Mouse (Mus musculus): ENCODE results near the gene Prr23a3. TPM values are rescaled to one million over a fixed set of nuclear protein-coding genes. Genes with fewer than 3 reads are reported as not detected.

The Prr23a3 gene
- 0.09 and 0.10 TPM in 2 replicates for polyA plus RNA-seq (2016; fragmentation: Nextera tagmentation; extraction: Ambion mirVana)

DNA sequence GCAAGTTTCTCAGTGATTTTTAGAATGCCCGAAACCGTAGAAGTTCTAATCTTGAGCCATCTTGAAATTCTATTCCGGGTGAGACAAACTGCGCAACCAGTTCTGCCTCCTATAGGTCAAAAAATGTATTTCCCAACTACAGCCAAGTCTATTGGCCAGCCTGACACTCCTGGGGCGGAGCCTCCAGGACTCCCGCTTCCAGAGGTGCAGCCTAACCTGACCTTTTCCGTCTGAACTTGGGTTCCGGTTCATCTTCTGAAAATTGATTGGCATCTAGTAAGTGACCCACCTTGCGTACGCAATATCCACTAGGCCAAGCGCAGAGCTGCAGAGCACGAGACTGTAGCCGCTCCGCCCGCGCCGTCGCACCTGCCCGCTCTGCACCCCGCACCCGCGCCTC lies at the start of gene Prr23a3:
Gene Prr23a3 (plus strand): TSS at position 197 of the 400 bp plus-strand sequence.
- no peak for DNase-seq (ENCODE audit: extremely low spot score, low spot score)
- Histone ChIP-seq H3K9me3 (peaks cover 13% of the 10 kb centered on the region), H3K27ac (no peak within 1 kb of the TSS), H3K4me3 (peak within 1 kb of the TSS; percentile 20; the same call in 1 of the 2 replicates), H3K27me3 (ENCODE audit: poor library complexity, severe bottlenecking) (peaks cover 15% of the 10 kb centered on the region; the same call in 1 of the 2 replicates), H3K36me3 (replicated peaks) (no peaks in the 10 kb centered on the region), H3K4me1 (no peaks in the 10 kb centered on the region)
- 52% methylated on average over 22 of the region's 22 CpGs for WGBS

DNA sequence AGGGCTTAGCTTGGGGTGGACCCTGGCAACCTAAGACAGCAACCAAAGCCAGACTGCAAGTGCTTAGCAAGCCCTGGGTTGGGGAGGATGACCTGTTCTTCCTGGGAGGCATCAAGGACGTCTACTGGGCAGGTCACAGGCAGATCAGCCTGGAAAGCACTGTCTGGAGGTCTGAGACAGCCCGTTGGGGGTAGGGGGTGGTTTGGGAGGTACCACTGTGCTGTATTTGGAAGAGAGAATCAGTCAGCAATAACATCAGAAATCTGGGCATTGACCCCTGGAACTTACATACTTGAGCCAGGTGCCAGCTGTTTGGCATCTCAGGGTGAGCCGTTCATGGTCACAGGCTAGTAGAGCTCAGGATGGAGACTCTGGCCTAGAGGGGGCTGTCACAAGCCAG lies 48.5 kb upstream of the Prr23a3 start:
- Histone ChIP-seq H3K4me1 (no peaks in the 10 kb centered on the region), H3K9me3 (no peaks in the 10 kb centered on the region), H3K27ac (no peak overlapping the region), H3K4me3 (no peak overlapping the region), H3K36me3 (replicated peaks) (no peaks in the 10 kb centered on the region), H3K27me3 (ENCODE audit: poor library complexity, severe bottlenecking) (no peaks in the 10 kb centered on the region)
- WGBS: 81% methylated on average over 3 of the region's 3 CpGs
- no peak for DNase-seq (ENCODE audit: extremely low spot score, low spot score)

DNA sequence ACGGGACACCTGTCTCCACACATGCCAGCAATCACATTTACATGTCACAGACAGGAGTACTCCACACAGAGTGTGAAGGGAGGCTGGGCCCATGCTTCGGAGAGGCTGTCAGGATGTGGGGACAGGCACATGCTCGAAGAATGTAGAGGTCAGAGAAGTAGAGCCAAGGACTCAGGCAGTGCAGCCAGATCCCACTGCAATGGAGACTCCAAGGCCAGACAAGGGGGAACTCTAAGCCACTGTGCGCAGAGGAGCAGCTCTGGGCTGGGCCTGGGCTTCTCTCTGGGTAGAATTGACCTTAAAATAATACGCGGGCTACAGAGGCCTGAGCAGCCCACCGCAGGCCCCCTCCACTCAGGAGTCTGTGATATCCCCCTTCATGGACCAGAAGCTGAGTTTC lies 47.0 kb upstream of the Prr23a3 start:
- 86% methylated on average over 7 of the region's 7 CpGs for WGBS
- no peak for DNase-seq (ENCODE audit: extremely low spot score, low spot score)
- Histone ChIP-seq H3K27me3 (ENCODE audit: poor library complexity, severe bottlenecking) (no peaks in the 10 kb centered on the region), H3K4me1 (no peaks in the 10 kb centered on the region), H3K27ac (no peak overlapping the region), H3K36me3 (replicated peaks) (no peaks in the 10 kb centered on the region), H3K9me3 (no peaks in the 10 kb centered on the region), H3K4me3 (no peak overlapping the region)

DNA sequence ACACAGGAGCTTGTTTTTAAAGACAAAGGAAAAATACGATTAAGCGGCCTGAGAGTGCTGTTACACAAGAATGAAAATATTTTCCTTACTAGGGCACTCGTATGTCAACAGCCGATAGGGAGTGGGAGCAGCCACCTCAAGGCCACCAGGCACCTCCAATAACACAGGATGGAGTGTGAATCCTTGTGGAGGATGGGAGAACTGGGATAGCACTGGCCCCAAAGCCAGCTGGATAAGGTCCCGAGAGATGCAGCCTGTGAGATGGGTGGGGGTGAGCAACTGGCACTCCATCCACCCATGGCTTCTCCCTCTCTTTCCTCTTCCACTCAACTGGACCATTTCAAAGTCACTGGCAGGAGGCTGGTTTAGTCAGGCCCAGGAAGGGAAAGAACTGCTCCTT lies 45.6 kb upstream of the Prr23a3 start:
- H3K36me3 ChIP-seq (replicated peaks): no peaks in the 10 kb centered on the region
- no peak overlapping the region for H3K4me3 ChIP-seq
- no peaks in the 10 kb centered on the region for H3K27me3 ChIP-seq (ENCODE audit: poor library complexity, severe bottlenecking)
- H3K4me1 ChIP-seq: no peaks in the 10 kb centered on the region
- no peak for DNase-seq (ENCODE audit: extremely low spot score, low spot score)
- 84% methylated on average over 5 of the region's 5 CpGs for WGBS
- no peaks in the 10 kb centered on the region for H3K9me3 ChIP-seq
- H3K27ac ChIP-seq: no peak overlapping the region

DNA sequence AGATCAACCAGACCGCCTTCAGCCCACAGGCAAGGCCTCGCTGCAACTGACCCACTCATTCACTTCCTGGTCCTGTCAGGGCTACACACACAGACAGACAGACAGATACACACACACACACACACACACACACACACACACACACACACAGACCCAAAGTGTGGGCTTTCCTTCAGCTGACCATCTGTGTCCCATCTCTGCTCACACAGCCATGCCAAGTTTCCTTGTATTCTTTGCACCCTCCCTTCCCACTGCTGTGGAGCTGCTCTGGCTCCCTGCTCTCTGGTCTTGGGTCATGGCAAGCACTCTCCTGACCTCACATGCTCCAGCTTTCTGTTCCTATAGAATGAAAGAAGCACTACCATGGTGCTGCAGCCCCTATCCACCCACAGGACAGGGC lies 45.1 kb upstream of the Prr23a3 start:
- Histone ChIP-seq H3K4me3 (no peak overlapping the region), H3K9me3 (no peaks in the 10 kb centered on the region), H3K27me3 (ENCODE audit: poor library complexity, severe bottlenecking) (no peaks in the 10 kb centered on the region), H3K36me3 (replicated peaks) (no peaks in the 10 kb centered on the region), H3K4me1 (no peaks in the 10 kb centered on the region), H3K27ac (no peak overlapping the region)
- 87% methylated on average over 2 of the region's 2 CpGs for WGBS
- no peak for DNase-seq (ENCODE audit: extremely low spot score, low spot score)

DNA sequence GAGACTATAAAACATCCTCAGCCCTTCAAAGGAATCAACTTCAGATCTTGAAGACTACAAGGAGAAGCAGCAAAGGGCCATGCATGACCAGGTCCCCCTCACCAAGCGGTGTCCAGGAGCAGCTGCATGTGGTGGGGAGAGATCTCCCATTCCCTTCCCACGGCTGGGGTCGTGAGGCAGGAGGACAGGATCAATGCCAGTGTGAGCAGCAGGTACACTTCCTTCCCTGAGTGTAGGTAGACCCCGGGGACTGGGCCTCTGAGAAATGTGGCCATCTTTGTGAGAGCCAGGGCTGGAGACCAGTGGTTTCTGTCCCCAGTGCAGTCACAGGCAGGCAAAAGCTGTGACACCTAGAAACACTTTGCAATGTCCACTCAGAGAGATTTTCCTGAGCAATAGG lies 44.1 kb upstream of the Prr23a3 start:
- H3K4me1 ChIP-seq: no peaks in the 10 kb centered on the region
- no peaks in the 10 kb centered on the region for H3K36me3 ChIP-seq (replicated peaks)
- no peaks in the 10 kb centered on the region for H3K27me3 ChIP-seq (ENCODE audit: poor library complexity, severe bottlenecking)
- H3K9me3 ChIP-seq: no peaks in the 10 kb centered on the region
- no peak overlapping the region for H3K27ac ChIP-seq
- WGBS: 96% methylated on average over 4 of the region's 4 CpGs
- H3K4me3 ChIP-seq: no peak overlapping the region
- no peak for DNase-seq (ENCODE audit: extremely low spot score, low spot score)

DNA sequence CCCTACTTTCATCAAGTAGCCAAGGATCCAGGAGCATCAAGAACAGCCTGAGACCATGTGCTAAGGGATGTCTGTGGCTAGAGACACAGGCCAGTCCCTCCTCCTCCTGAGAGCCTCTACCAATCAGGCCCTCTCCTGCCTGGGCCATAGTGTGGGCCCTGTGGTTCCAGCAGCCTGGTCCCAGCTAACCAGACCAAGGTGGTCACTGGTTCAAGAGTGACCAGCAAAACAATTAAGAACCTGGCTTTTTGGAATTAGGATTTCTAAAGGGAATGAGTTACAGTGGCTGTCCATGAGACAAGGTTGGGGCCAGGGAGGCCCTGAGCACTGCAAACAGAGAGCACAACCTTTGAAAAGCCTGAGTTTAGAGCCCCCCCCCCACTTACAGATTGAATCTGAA lies 43.5 kb upstream of the Prr23a3 start:
- Histone ChIP-seq H3K27me3 (ENCODE audit: poor library complexity, severe bottlenecking) (no peaks in the 10 kb centered on the region), H3K4me3 (no peak overlapping the region)

DNA sequence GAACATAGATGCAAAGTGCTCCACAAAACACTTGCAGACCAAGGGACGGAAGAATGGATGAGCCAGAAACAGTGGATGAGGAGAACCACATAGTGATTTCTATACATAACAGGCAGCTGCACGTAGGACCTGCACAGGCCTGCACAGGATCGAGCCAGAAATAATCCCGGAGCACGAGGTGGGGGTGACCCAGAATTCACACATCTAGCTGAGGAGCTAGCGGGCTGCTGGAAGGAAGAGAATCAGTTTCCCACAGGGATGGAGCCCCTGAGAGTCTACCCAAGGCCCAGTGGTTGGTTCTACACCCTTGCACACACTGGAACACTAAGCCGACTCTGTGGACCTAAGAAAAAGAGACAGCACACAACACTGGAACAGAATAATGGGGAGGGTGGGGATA lies 40.8 kb upstream of the Prr23a3 start:
- Histone ChIP-seq H3K27ac (no peak overlapping the region), H3K4me1 (no peaks in the 10 kb centered on the region), H3K36me3 (replicated peaks) (no peaks in the 10 kb centered on the region), H3K27me3 (ENCODE audit: poor library complexity, severe bottlenecking) (no peaks in the 10 kb centered on the region), H3K4me3 (no peak overlapping the region), H3K9me3 (no peaks in the 10 kb centered on the region)
- DNase-seq (ENCODE audit: extremely low spot score, low spot score): no peak
- 90% methylated on average over 7 of the region's 7 CpGs for WGBS

More for the DNA sequence above, 43.5 kb upstream of the Prr23a3 start:
- Histone ChIP-seq H3K27ac (no peak overlapping the region), H3K9me3 (no peaks in the 10 kb centered on the region), H3K4me1 (no peaks in the 10 kb centered on the region), H3K36me3 (replicated peaks) (no peaks in the 10 kb centered on the region)
- no peak for DNase-seq (ENCODE audit: extremely low spot score, low spot score)

DNA sequence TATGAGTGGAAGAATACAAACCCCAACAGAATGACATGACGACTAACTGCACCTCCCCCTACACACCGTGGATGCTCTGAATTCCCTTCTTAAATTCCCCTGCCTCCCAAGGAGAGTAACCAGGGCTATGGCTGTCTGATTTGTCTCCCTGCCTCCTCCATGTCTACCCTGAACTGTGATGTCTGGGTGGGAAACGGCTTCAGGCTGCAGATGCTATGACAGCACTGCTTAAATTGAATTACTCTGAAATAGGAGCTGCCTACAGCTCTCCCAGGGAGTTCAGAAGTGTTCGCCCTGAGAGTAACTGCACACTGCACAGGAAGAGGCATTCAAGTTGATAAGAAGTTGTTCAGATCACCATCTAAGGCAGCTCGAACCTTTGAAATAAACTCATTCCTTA lies 35.1 kb upstream of the Prr23a3 start:
- H3K4me1 ChIP-seq: peaks cover 10% of the 10 kb centered on the region; the same call in 1 of the 2 replicates
- H3K27me3 ChIP-seq (ENCODE audit: poor library complexity, severe bottlenecking): no peaks in the 10 kb centered on the region
- DNase-seq (ENCODE audit: extremely low spot score, low spot score): no peak
- 65% methylated on average over 5 of the region's 5 CpGs for WGBS
- no peak overlapping the region for H3K4me3 ChIP-seq
- no peak overlapping the region for H3K27ac ChIP-seq
- H3K36me3 ChIP-seq (replicated peaks): no peaks in the 10 kb centered on the region
- H3K9me3 ChIP-seq: no peaks in the 10 kb centered on the region

DNA sequence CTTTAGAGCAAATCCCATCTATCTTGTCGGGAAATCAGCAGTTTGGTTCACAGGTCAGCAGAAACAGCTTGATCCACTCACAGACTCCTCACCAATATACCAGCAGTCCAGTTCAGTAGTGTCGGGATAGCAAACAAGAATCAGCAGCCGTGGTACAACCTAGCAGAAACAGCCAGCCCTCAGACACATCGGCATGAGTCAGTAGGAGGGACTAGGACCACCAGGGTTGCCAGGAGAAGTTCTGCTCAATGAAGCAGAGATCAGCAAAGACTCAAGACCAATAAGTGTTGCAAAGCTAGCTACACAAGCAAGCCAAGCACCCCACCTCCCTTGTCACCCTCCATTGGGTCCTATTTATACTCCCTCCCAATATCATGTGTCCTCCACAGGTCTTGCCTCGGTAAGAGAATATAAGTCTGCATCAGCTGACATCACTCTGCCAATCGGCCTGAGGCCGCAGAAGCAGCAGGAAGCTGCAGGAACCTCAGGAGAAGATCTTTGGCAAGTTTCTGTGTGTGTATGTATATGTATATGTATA lies 27.0 kb upstream of the Prr23a3 start:
- 91% methylated on average over 7 of the region's 7 CpGs for WGBS
- no peak for DNase-seq (ENCODE audit: extremely low spot score, low spot score)
- Histone ChIP-seq H3K4me3 (no peak overlapping the region), H3K4me1 (peaks cover 4% of the 10 kb centered on the region; the same call in 1 of the 2 replicates), H3K36me3 (replicated peaks) (no peaks in the 10 kb centered on the region), H3K27me3 (ENCODE audit: poor library complexity, severe bottlenecking) (peaks cover 7% of the 10 kb centered on the region; the same call in 1 of the 2 replicates), H3K9me3 (peaks cover 6% of the 10 kb centered on the region; the same call in 1 of the 2 replicates), H3K27ac (no peak overlapping the region)

DNA sequence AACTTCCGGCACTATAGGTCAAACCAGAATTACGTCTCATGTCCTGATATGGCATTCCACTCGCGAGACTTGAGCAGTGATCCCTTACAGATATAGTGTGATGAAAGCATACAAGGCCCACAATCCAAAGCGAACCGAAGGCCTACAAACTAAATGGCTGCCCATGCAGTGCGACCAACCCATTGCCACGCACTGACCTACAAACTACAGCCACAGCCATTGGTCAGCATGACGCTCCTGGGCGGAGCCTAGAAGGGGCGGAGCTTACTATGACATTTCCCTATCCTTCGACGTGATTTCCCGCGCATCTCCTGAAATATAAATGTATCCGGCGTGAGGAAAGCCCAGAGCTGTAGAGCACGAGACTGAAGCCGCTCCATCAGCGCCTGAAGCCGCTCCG lies 22.4 kb upstream of the Prr23a3 start, which contains the start of gene Prr23a1:
Gene Prr23a1 (plus strand): TSS at position 387 of the 400 bp plus-strand sequence.
- peaks cover 6% of the 10 kb centered on the region; the same call in 1 of the 2 replicates for H3K9me3 ChIP-seq
- peak within 1 kb of the TSS; percentile 29 for H3K4me3 ChIP-seq
- no peak within 1 kb of the TSS for H3K27ac ChIP-seq
- peaks cover 13% of the 10 kb centered on the region; the same call in 1 of the 2 replicates for H3K27me3 ChIP-seq (ENCODE audit: poor library complexity, severe bottlenecking)
- DNase-seq (ENCODE audit: extremely low spot score, low spot score): no peak
- no peaks in the 10 kb centered on the region for H3K36me3 ChIP-seq (replicated peaks)
- H3K4me1 ChIP-seq: peaks cover 4% of the 10 kb centered on the region; the same call in 1 of the 2 replicates
- WGBS: 60% methylated on average over 22 of the region's 22 CpGs

DNA sequence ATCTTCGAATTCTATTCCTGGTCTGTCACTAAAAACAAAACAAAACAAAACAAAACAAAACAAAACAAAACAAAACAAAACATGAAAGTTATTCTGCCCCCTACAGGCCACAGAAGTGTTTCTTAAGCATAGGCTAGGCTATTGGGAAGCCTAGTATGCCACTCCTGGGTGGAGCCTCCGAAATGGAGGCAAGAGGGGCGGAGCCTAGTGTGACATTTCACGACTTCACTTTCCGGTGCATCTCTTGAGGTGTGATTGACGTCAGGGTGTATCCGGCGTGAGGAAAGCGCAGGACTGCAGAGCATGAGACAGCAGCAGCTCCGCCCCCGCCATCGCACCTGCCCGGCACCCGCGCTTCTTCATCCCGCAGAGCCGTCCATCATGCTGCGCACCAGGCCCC lies 8.4 kb upstream of the Prr23a3 start, which contains the start of gene Prr23a2:
Gene Prr23a2 (plus strand): TSS at position 285 of the 400 bp plus-strand sequence.
- Histone ChIP-seq H3K9me3 (no peaks in the 10 kb centered on the region), H3K27me3 (ENCODE audit: poor library complexity, severe bottlenecking) (no peaks in the 10 kb centered on the region), H3K4me1 (no peaks in the 10 kb centered on the region), H3K27ac (no peak within 1 kb of the TSS), H3K36me3 (replicated peaks) (no peaks in the 10 kb centered on the region), H3K4me3 (no peak within 1 kb of the TSS)
- DNase-seq (ENCODE audit: extremely low spot score, low spot score): no peak
- WGBS: 80% methylated on average over 18 of the region's 18 CpGs

DNA sequence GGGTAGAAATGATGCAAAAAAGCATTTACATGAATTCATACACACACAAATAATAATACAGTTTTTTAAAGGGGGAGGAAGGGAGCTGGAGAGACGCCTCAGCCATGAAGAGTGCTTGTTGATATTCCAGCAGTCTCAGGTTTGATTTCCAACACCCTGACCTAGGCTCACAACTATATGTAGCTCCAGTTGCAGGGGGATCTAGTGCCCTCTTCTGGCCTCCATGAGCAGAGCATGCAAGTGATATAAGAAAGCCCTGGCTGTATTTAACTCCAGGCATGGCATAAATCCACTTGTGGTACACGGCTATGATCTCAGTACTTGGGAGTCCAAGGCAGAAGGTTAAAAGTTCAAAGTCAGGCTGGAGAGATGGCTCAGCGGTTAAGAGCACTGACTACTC lies 1.1 kb upstream of the Prr23a3 start:
- H3K4me3 ChIP-seq: no peak overlapping the region
- peaks cover 13% of the 10 kb centered on the region for H3K9me3 ChIP-seq
- no peaks in the 10 kb centered on the region for H3K36me3 ChIP-seq (replicated peaks)
- H3K4me1 ChIP-seq: no peaks in the 10 kb centered on the region
- H3K27me3 ChIP-seq (ENCODE audit: poor library complexity, severe bottlenecking): peaks cover 15% of the 10 kb centered on the region; the same call in 1 of the 2 replicates
- H3K27ac ChIP-seq: no peak overlapping the region
- DNase-seq (ENCODE audit: extremely low spot score, low spot score): no peak
- WGBS: 70% methylated on average over 3 of the region's 3 CpGs

Measured in forebrain, embryonic 10.5 days (tissue).